Mouse (Mus musculus) spleen, postnatal 4 days (tissue): ENCODE results near the gene Rmi2.

Experiments used
- DNase-seq, 2 experiments: peaks; one replicate each; pipeline ENCODE4 v3.0.0; 2022; ENCODE audit warnings: low spot score in 2 of 2

Rmi2 gene

GRCm38 (mm10) chr16:10923561-10923960 lies 88.7 kb downstream of the Rmi2 start:
- no peak for DNase-seq

GRCm38 (mm10) chr16:10925591-10926180 lies 90.8 kb downstream of the Rmi2 start:
- no peak for DNase-seq

- peak in 1 of 2 experiments; percentile 17 for DNase-seq
These were observed 92.2 kb downstream of the Rmi2 start for GRCm38 (mm10) chr16:10927026-10927425.

- DNase-seq, result no peak
These were observed 98.5 kb downstream of the Rmi2 start for GRCm38 (mm10) chr16:10933372-10933771.

- DNase-seq, result no peak
These were observed 99.2 kb downstream of the Rmi2 start for GRCm38 (mm10) chr16:10934047-10934446.

- no peak for DNase-seq
These were observed 102.0 kb downstream of the Rmi2 start for GRCm38 (mm10) chr16:10936700-10937319.

GRCm38 (mm10) chr16:10937497-10937896 lies 102.6 kb downstream of the Rmi2 start:
- DNase-seq, result no peak

GRCm38 (mm10) chr16:10939932-10940331 lies 105.1 kb downstream of the Rmi2 start:
- DNase-seq, result no peak

- DNase-seq, result no peak
These were observed 105.8 kb downstream of the Rmi2 start for GRCm38 (mm10) chr16:10940661-10941060.
